Mouse (Mus musculus) brain, embryonic 14.5 days (tissue): Measurements from ENCODE around the gene Srrm4.

ENCODE experiments used
- CTCF ChIP-seq: fragments of 200-500 bp; IDR thresholded peaks from 2 replicates; pipeline ENCODE4 v1.5.1; 2012; ENCODE audit warnings: inconsistent platforms, mild to moderate bottlenecking, moderate library complexity, borderline replicate concordance; ENCODE audit not compliant: insufficient read depth, insufficient read length; ENCODE audit errors: extremely low read depth
- POLR2A ChIP-seq: fragments of 200-500 bp; IDR thresholded peaks from 2 replicates; pipeline ENCODE4 v1.6.1; 2012; ENCODE audit warnings: mild to moderate bottlenecking, inconsistent platforms, borderline replicate concordance; ENCODE audit not compliant: poor library complexity, insufficient read depth, insufficient read length, severe bottlenecking; ENCODE audit errors: extremely low read depth

GRCm38 (mm10) chr5:116457791-116458190 is 133.8 kb downstream of the Srrm4 start:
- TF ChIP-seq POLR2A: no peak
- no peak for TF ChIP-seq CTCF
